Mouse (Mus musculus) CH12.LX (cell line): ENCODE results near the gene Olfr430. TPM values are rescaled to one million over a fixed set of nuclear protein-coding genes. Genes with fewer than 3 reads are reported as not detected.

Experiments
- DNase-seq: peaks from one replicate; pipeline ENCODE4 v3.0.0-alpha.2; 2013; ENCODE audit errors: extremely low read depth
- H3K27ac ChIP-seq: 2 replicates; pipeline ENCODE4 v1.5.1; 2012; ENCODE audit warnings: low read depth, mild to moderate bottlenecking, control low read depth, moderate library complexity; ENCODE audit not compliant: insufficient read depth
- H3K27me3 ChIP-seq: replicated peaks from 2 replicates; pipeline ENCODE3; 2012; ENCODE audit warnings: inconsistent platforms
- H3K36me3 ChIP-seq, 2 experiments: replicated peaks in 1 of 2; 2 replicates each; pipeline versions ENCODE3 to v1.6.1; 2012; ENCODE audit warnings: inconsistent platforms in 1 of 2, low read length in 1 of 2, mild to moderate bottlenecking in 1 of 2, mixed read lengths in 1 of 2, moderate library complexity in 1 of 2; ENCODE audit not compliant: control insufficient read depth in 1 of 2, insufficient read depth in 1 of 2
- H3K4me1 ChIP-seq, 2 experiments: 2 replicates each; pipeline ENCODE4 v1.6.1; 2012; ENCODE audit warnings: inconsistent platforms in 1 of 2, moderate library complexity in 1 of 2; ENCODE audit not compliant: insufficient read depth in 2 of 2, control insufficient read depth in 1 of 2
- H3K4me2 ChIP-seq: 2 replicates; pipeline ENCODE4 v1.6.1; 2012; ENCODE audit warnings: low read depth, mild to moderate bottlenecking, control low read depth; ENCODE audit not compliant: poor library complexity, insufficient read depth, severe bottlenecking
- H3K4me3 ChIP-seq, 3 experiments: fragments of 150-350 bp in 1 of 3; sonication (generic) in 1 of 3; replicated peaks in 1 of 3; 2 replicates each; pipeline versions ENCODE3 to v1.5.1; 2011 to 2012; ENCODE audit warnings: low read depth in 2 of 3, low read length in 2 of 3, mild to moderate bottlenecking in 2 of 3, moderate library complexity in 2 of 3, control low read depth in 1 of 3, improper control_type of control experiment in 1 of 3, inconsistent platforms in 1 of 3, mixed read lengths in 1 of 3; ENCODE audit not compliant: poor library complexity in 1 of 3
- H3K79me2 ChIP-seq: replicated peaks from 2 replicates; pipeline ENCODE4 v1.6.1; 2012; ENCODE audit warnings: mild to moderate bottlenecking, moderate library complexity; ENCODE audit not compliant: control insufficient read depth, poor library complexity, insufficient read depth, severe bottlenecking; ENCODE audit errors: extremely low read depth
- H3K9ac ChIP-seq: 2 replicates; pipeline ENCODE4 v1.6.1; 2012; ENCODE audit warnings: low read depth, mild to moderate bottlenecking, control low read depth, moderate library complexity; ENCODE audit not compliant: insufficient read depth
- H3K9me3 ChIP-seq: replicated peaks from 2 replicates; pipeline ENCODE3; 2012; ENCODE audit warnings: low read length, inconsistent platforms, mixed read lengths
- E2F4 ChIP-seq: IDR thresholded peaks from 2 replicates; pipeline ENCODE4 v1.6.1; 2011; ENCODE audit warnings: low read depth, low read length, improper control_type of control experiment; ENCODE audit not compliant: insufficient replicate concordance
- ELF1 ChIP-seq: IDR thresholded peaks from 2 replicates; pipeline ENCODE4 v1.6.1; 2014; ENCODE audit warnings: low read depth, mild to moderate bottlenecking, inconsistent platforms, low read length, improper control_type of control experiment
- GABPA ChIP-seq: IDR thresholded peaks from 2 replicates; pipeline ENCODE4 v1.6.1; 2012; ENCODE audit warnings: low read depth, low read length, improper control_type of control experiment, inconsistent platforms; ENCODE audit not compliant: insufficient replicate concordance
- IRF4 ChIP-seq: IDR thresholded peaks from 2 replicates; pipeline ENCODE4 v1.6.1; 2014; ENCODE audit warnings: low read depth, mild to moderate bottlenecking, inconsistent platforms, low read length, improper control_type of control experiment
- JUN ChIP-seq: IDR thresholded peaks from 2 replicates; pipeline ENCODE4 v1.6.1; 2011; ENCODE audit warnings: low read depth, mild to moderate bottlenecking, low read length, improper control_type of control experiment, moderate library complexity; ENCODE audit not compliant: insufficient read depth
- KAT2A ChIP-seq: IDR thresholded peaks from 2 replicates; pipeline ENCODE4 v1.6.1; 2012; ENCODE audit warnings: low read length, improper control_type of control experiment, inconsistent platforms; ENCODE audit not compliant: insufficient replicate concordance
- MAFK ChIP-seq: IDR thresholded peaks from 2 replicates; pipeline ENCODE4 v1.6.1; 2011; ENCODE audit warnings: low read length, improper control_type of control experiment; ENCODE audit not compliant: insufficient replicate concordance
- MAX ChIP-seq: IDR thresholded peaks from 2 replicates; pipeline ENCODE4 v1.6.1; 2011; ENCODE audit warnings: low read length, improper control_type of control experiment
- MEF2A ChIP-seq: IDR thresholded peaks from 2 replicates; pipeline ENCODE4 v1.6.1; 2014; ENCODE audit warnings: low read depth, mild to moderate bottlenecking, inconsistent platforms, low read length, improper control_type of control experiment, borderline replicate concordance
- NELFE ChIP-seq: IDR thresholded peaks from 2 replicates; pipeline ENCODE4 v1.6.1; 2011; ENCODE audit warnings: low read depth, low read length, improper control_type of control experiment
- NRF1 ChIP-seq: IDR thresholded peaks from 2 replicates; pipeline ENCODE4 v1.6.1; 2014; ENCODE audit warnings: low read depth, mild to moderate bottlenecking, inconsistent platforms, low read length, improper control_type of control experiment, moderate library complexity
- RCOR1 ChIP-seq: conservative IDR thresholded peaks from 2 replicates; pipeline ENCODE4 v1.6.1; 2012; ENCODE audit warnings: low read depth, mild to moderate bottlenecking, inconsistent platforms, low read length, improper control_type of control experiment
- TBP ChIP-seq: conservative IDR thresholded peaks from 2 replicates; pipeline ENCODE4 v1.6.1; 2011; ENCODE audit warnings: low read depth, low read length, improper control_type of control experiment
- TCF12 ChIP-seq: IDR thresholded peaks from 2 replicates; pipeline ENCODE4 v1.6.1; 2014; ENCODE audit warnings: low read depth, mild to moderate bottlenecking, inconsistent platforms, low read length, improper control_type of control experiment
- ZC3H11A ChIP-seq: IDR thresholded peaks from 2 replicates; pipeline ENCODE4 v1.6.1; 2012; ENCODE audit warnings: low read depth, mild to moderate bottlenecking, inconsistent platforms, low read length, improper control_type of control experiment
- ZKSCAN1 ChIP-seq: IDR thresholded peaks from 2 replicates; pipeline ENCODE4 v1.6.1; 2012; ENCODE audit warnings: low read depth, inconsistent platforms, low read length, improper control_type of control experiment, borderline replicate concordance
- dilution Hi-C: fragments of 300-500 bp; cut with MboI; formaldehyde crosslinking; loops from 2 replicates; pipeline ENCODE4 v1.14.3; 2020; ENCODE audit warnings: low sequenced_read_pairs; ENCODE audit not compliant: extremely low pct_unique_long_range_greater_than_20kb, extremely low pct_ligation_motif_present
- in situ Hi-C: fragments of 300-500 bp; cut with MboI; formaldehyde crosslinking; loops from 3 replicates; pipeline ENCODE4 v1.14.3; 2019; ENCODE audit warnings: low sequenced_read_pairs, low pct_ligation_motif_present, low pct_unique_long_range_greater_than_20kb, mixed read lengths
- polyA plus RNA-seq: library from polyadenylated mRNA; unstranded; fragments of >175 nt; gene quantifications from 2 replicates; pipeline ENCODE4 v1.2.1, GENCODE M21; 2012; ENCODE audit warnings: low read depth; ENCODE audit not compliant: insufficient read length
- total RNA-seq, 2 experiments: library from RNA; depleted of rRNA; stranded (reverse); fragments of 300-350 nt in 1 of 2; fragments of >200 nt in 1 of 2; gene quantifications; 2 replicates each; pipeline ENCODE4 v1.2.3; 2012 to 2014

The Olfr430 gene
- total and polyA plus RNA-seq, 3 experiments, result not detected

GRCm38 (mm10) chr1:174121062-174121461 is 54.7 kb downstream of the Olfr430 start, which contains the start of gene Olfr231:
Gene Olfr231 (minus strand): TSS chr1:174121162.
- Histone ChIP-seq H3K79me2 (no peaks in the 10 kb centered on the region), H3K27me3 (no peaks in the 10 kb centered on the region), H3K4me3 (no peak within 1 kb of the TSS), H3K4me1 (peaks cover 0 to 12% of the 10 kb centered on the region in 2 experiments; a peak in 3 of 4 replicates), H3K9ac (no peak within 1 kb of the TSS), H3K36me3 (no peaks in the 10 kb centered on the region), H3K9me3 (no peaks in the 10 kb centered on the region), H3K4me2 (no peak within 1 kb of the TSS), H3K27ac (no peak within 1 kb of the TSS)
- DNase-seq, result no peak
- TF ChIP-seq JUN (no peak), NRF1 (no peak), MAFK (no peak), ELF1 (no peak), GABPA (no peak), IRF4 (no peak), MAX (no peak), TCF12 (no peak), RCOR1 (no peak), KAT2A (no peak), MEF2A (no peak), NELFE (no peak), TBP (no peak), E2F4 (no peak), ZKSCAN1 (no peak), ZC3H11A (no peak)
- in situ Hi-C loops (no loop called here), dilution Hi-C loops (no loop called here)

Other genes starting within 250 kb of the Olfr430 start
- gene Ifi211, start 153.6 kb upstream of the Olfr430 start, total RNA-seq (2012; rRNA removed), result 57.8 and 89.1 TPM in 2 replicates
- 114 and 130 TPM in 2 replicates for gene Ifi211, start 153.6 kb upstream of the Olfr430 start, total RNA-seq (2014; rRNA removed)
- 66.6 and 67.9 TPM in 2 replicates for gene Ifi211, start 153.6 kb upstream of the Olfr430 start, polyA plus RNA-seq
- gene Mndal, start 124.1 kb upstream of the Olfr430 start, total RNA-seq (2012; rRNA removed), result 56.8 and 57.9 TPM in 2 replicates
- gene Mndal, start 124.1 kb upstream of the Olfr430 start, total RNA-seq (2014; rRNA removed), result 107 and 153 TPM in 2 replicates
- 175 and 183 TPM in 2 replicates for gene Mndal, start 124.1 kb upstream of the Olfr430 start, polyA plus RNA-seq
- gene Ifi203, start 123.9 kb upstream of the Olfr430 start, total RNA-seq (2012; rRNA removed), result 13.3 and 14.2 TPM in 2 replicates
- 27.5 and 35.8 TPM in 2 replicates for gene Ifi203, start 123.9 kb upstream of the Olfr430 start, total RNA-seq (2014; rRNA removed)
- gene Ifi203, start 123.9 kb upstream of the Olfr430 start, polyA plus RNA-seq, result 33.0 and 36.5 TPM in 2 replicates
- not detected in 2 replicates for gene Ifi202b, start 83.9 kb upstream of the Olfr430 start, total RNA-seq (2012; rRNA removed)
- gene Ifi202b, start 83.9 kb upstream of the Olfr430 start, total RNA-seq (2014; rRNA removed), result not detected in 2 replicates
- not detected in 2 replicates for gene Ifi202b, start 83.9 kb upstream of the Olfr430 start, polyA plus RNA-seq
- 0.13 and 0.17 TPM in 2 replicates for gene Ifi205, start 34.8 kb upstream of the Olfr430 start, total RNA-seq (2012; rRNA removed)
- 0.35 and 0.45 TPM in 2 replicates for gene Ifi205, start 34.8 kb upstream of the Olfr430 start, total RNA-seq (2014; rRNA removed)
- gene Ifi205, start 34.8 kb upstream of the Olfr430 start, polyA plus RNA-seq, result 0.17 and 0.45 TPM in 2 replicates
- gene Olfr433, start 25.9 kb upstream of the Olfr430 start, total RNA-seq (2012; rRNA removed), result 0.34 and 0.51 TPM in 2 replicates
- gene Olfr433, start 25.9 kb upstream of the Olfr430 start, total RNA-seq (2014; rRNA removed), result 0.43 and 0.47 TPM in 2 replicates
- gene Olfr433, start 25.9 kb upstream of the Olfr430 start, polyA plus RNA-seq, result 0.37 and 0.54 TPM in 2 replicates
- gene Olfr432, start 17.4 kb upstream of the Olfr430 start, total RNA-seq (2012; rRNA removed), result not detected in 2 replicates
- 0.04 and 0.05 TPM in 2 replicates for gene Olfr432, start 17.4 kb upstream of the Olfr430 start, total RNA-seq (2014; rRNA removed)
- gene Olfr432, start 17.4 kb upstream of the Olfr430 start, polyA plus RNA-seq, result 0.07 and 0.13 TPM in 2 replicates
- not detected in 2 replicates for gene Olfr429, start 17.7 kb downstream of the Olfr430 start, total RNA-seq (2012; rRNA removed)
- not detected in 2 replicates for gene Olfr429, start 17.7 kb downstream of the Olfr430 start, total RNA-seq (2014; rRNA removed)
- gene Olfr429, start 17.7 kb downstream of the Olfr430 start, polyA plus RNA-seq, result not detected in 2 replicates
- gene Olfr427, start 30.3 kb downstream of the Olfr430 start, total RNA-seq (2012; rRNA removed), result not detected in 2 replicates
- gene Olfr427, start 30.3 kb downstream of the Olfr430 start, total RNA-seq (2014; rRNA removed), result not detected in 2 replicates
- gene Olfr427, start 30.3 kb downstream of the Olfr430 start, polyA plus RNA-seq, result not detected in 2 replicates
- gene Olfr231, start 54.6 kb downstream of the Olfr430 start, total RNA-seq (2012; rRNA removed), result not detected in 2 replicates
- not detected in 2 replicates for gene Olfr231, start 54.6 kb downstream of the Olfr430 start, total RNA-seq (2014; rRNA removed)
- gene Olfr231, start 54.6 kb downstream of the Olfr430 start, polyA plus RNA-seq, result not detected in 2 replicates
- gene Olfr424, start 64.9 kb downstream of the Olfr430 start, total RNA-seq (2012; rRNA removed), result not detected in 2 replicates
- not detected in 2 replicates for gene Olfr424, start 64.9 kb downstream of the Olfr430 start, total RNA-seq (2014; rRNA removed)
- not detected in 2 replicates for gene Olfr424, start 64.9 kb downstream of the Olfr430 start, polyA plus RNA-seq
- gene Olfr420, start 89.0 kb downstream of the Olfr430 start, total RNA-seq (2012; rRNA removed), result not detected in 2 replicates
- not detected in 2 replicates for gene Olfr420, start 89.0 kb downstream of the Olfr430 start, total RNA-seq (2014; rRNA removed)
- gene Olfr420, start 89.0 kb downstream of the Olfr430 start, polyA plus RNA-seq, result 0.73 and 1.1 TPM in 2 replicates
- gene Spta1, start 106.2 kb downstream of the Olfr430 start, total RNA-seq (2012; rRNA removed), result 0.81 and 0.84 TPM in 2 replicates
- 1.2 and 1.6 TPM in 2 replicates for gene Spta1, start 106.2 kb downstream of the Olfr430 start, total RNA-seq (2014; rRNA removed)
- 16.0 TPM in 2 replicates for gene Spta1, start 106.2 kb downstream of the Olfr430 start, polyA plus RNA-seq
- gene Olfr419, start 185.5 kb downstream of the Olfr430 start, total RNA-seq (2012; rRNA removed), result not detected in 2 replicates
- not detected in 2 replicates for gene Olfr419, start 185.5 kb downstream of the Olfr430 start, total RNA-seq (2014; rRNA removed)
- gene Olfr419, start 185.5 kb downstream of the Olfr430 start, polyA plus RNA-seq, result not detected in 2 replicates